Mouse (Mus musculus): ENCODE measurements at regions not wholly inside any gene's neighbourhood (a gene's known extent, or its start where the extent isn't known, plus 50 kb on each side); places are given as distances from the start of the nearest gene placed in this dataset.

- DNase-seq (ENCODE audit: low spot score in 2 of 2) = no peak
- no peak overlapping the region for H3K27ac ChIP-seq
- no peak for TF ChIP-seq CTCF (conservative IDR thresholded peaks at IDR 0.05)
- H3K4me3 ChIP-seq = no peak overlapping the region
These were observed 1912.0 kb upstream of the Lrrc6 start for GRCm38 (mm10) chr15:68412697-68413096.

- no peak for TF ChIP-seq CTCF (conservative IDR thresholded peaks at IDR 0.05)
- Histone ChIP-seq H3K4me3 (no peak overlapping the region), H3K27ac (no peak overlapping the region)
- DNase-seq (ENCODE audit: low spot score in 2 of 2) = no peak
These were observed 1911.4 kb upstream of the Lrrc6 start for GRCm38 (mm10) chr15:68412156-68412555.

- DNase-seq (ENCODE audit: low spot score in 2 of 2) = no peak
- H3K4me3 ChIP-seq = no peak overlapping the region
- no peak for TF ChIP-seq CTCF (conservative IDR thresholded peaks at IDR 0.05)
- H3K27ac ChIP-seq = no peak overlapping the region
These were observed 1902.9 kb upstream of the Lrrc6 start for GRCm38 (mm10) chr15:68403554-68404070.

- TF ChIP-seq CTCF (conservative IDR thresholded peaks at IDR 0.05) = no peak
- DNase-seq (ENCODE audit: low spot score in 2 of 2) = no peak
- Histone ChIP-seq H3K4me3 (no peak overlapping the region), H3K27ac (no peak overlapping the region)
These were observed 1901.0 kb upstream of the Lrrc6 start for GRCm38 (mm10) chr15:68401726-68402125.

GRCm38 (mm10) chr15:68401006-68401405 is 1900.3 kb upstream of the Lrrc6 start:
- no peak for TF ChIP-seq CTCF (conservative IDR thresholded peaks at IDR 0.05)
- no peak overlapping the region for H3K4me3 ChIP-seq
- no peak overlapping the region for H3K27ac ChIP-seq
- DNase-seq (ENCODE audit: low spot score in 2 of 2) = no peak

- Histone ChIP-seq H3K27ac (no peak overlapping the region), H3K4me3 (no peak overlapping the region)
- TF ChIP-seq CTCF (conservative IDR thresholded peaks at IDR 0.05) = no peak
- no peak for DNase-seq (ENCODE audit: low spot score in 2 of 2)
These were observed 1895.9 kb upstream of the Lrrc6 start for GRCm38 (mm10) chr15:68396566-68396965.

GRCm38 (mm10) chr15:68394749-68395148 is 1894.0 kb upstream of the Lrrc6 start:
- Histone ChIP-seq H3K27ac (no peak overlapping the region), H3K4me3 (no peak overlapping the region)
- peak in 1 of 2 experiments; percentile 15 for DNase-seq (ENCODE audit: low spot score in 2 of 2)
- TF ChIP-seq CTCF (conservative IDR thresholded peaks at IDR 0.05) = peak; percentile 81

- no peak for TF ChIP-seq CTCF (conservative IDR thresholded peaks at IDR 0.05)
- Histone ChIP-seq H3K27ac (no peak overlapping the region), H3K4me3 (no peak overlapping the region)
- no peak for DNase-seq (ENCODE audit: low spot score in 2 of 2)
These were observed 1893.4 kb upstream of the Lrrc6 start for GRCm38 (mm10) chr15:68394157-68394556.

GRCm38 (mm10) chr15:68391737-68392136 is 1891.0 kb upstream of the Lrrc6 start:
- no peak for TF ChIP-seq CTCF (conservative IDR thresholded peaks at IDR 0.05)
- DNase-seq (ENCODE audit: low spot score in 2 of 2) = no peak
- Histone ChIP-seq H3K27ac (no peak overlapping the region), H3K4me3 (no peak overlapping the region)

GRCm38 (mm10) chr15:68389855-68390254 is 1889.1 kb upstream of the Lrrc6 start:
- no peak for TF ChIP-seq CTCF (conservative IDR thresholded peaks at IDR 0.05)
- Histone ChIP-seq H3K27ac (no peak overlapping the region), H3K4me3 (no peak overlapping the region)
- DNase-seq (ENCODE audit: low spot score in 2 of 2) = no peak

- no peak for DNase-seq (ENCODE audit: low spot score in 2 of 2)
- Histone ChIP-seq H3K27ac (no peak overlapping the region), H3K4me3 (no peak overlapping the region)
- no peak for TF ChIP-seq CTCF (conservative IDR thresholded peaks at IDR 0.05)
These were observed 1886.8 kb upstream of the Lrrc6 start for GRCm38 (mm10) chr15:68387349-68388065.

GRCm38 (mm10) chr15:68384571-68385335 is 1884.0 kb upstream of the Lrrc6 start:
- TF ChIP-seq CTCF (conservative IDR thresholded peaks at IDR 0.05) = 0 out of 2 replicates have a peak, but pooled peaks have one; percentile 18
- no peak overlapping the region for H3K4me3 ChIP-seq
- no peak overlapping the region for H3K27ac ChIP-seq
- no peak for DNase-seq (ENCODE audit: low spot score in 2 of 2)

GRCm38 (mm10) chr15:68375166-68375565 is 1874.5 kb upstream of the Lrrc6 start:
- DNase-seq (ENCODE audit: low spot score in 2 of 2) = no peak
- TF ChIP-seq CTCF (conservative IDR thresholded peaks at IDR 0.05) = no peak
- Histone ChIP-seq H3K27ac (no peak overlapping the region), H3K4me3 (no peak overlapping the region)

All from layer of hippocampus, adult 2 months (tissue).